Mouse (Mus musculus): ENCODE measurements at regions not wholly inside any gene's neighbourhood (a gene's known extent, or its start where the extent isn't known, plus 50 kb on each side); places are given as distances from the start of the nearest gene placed in this dataset.

DNA sequence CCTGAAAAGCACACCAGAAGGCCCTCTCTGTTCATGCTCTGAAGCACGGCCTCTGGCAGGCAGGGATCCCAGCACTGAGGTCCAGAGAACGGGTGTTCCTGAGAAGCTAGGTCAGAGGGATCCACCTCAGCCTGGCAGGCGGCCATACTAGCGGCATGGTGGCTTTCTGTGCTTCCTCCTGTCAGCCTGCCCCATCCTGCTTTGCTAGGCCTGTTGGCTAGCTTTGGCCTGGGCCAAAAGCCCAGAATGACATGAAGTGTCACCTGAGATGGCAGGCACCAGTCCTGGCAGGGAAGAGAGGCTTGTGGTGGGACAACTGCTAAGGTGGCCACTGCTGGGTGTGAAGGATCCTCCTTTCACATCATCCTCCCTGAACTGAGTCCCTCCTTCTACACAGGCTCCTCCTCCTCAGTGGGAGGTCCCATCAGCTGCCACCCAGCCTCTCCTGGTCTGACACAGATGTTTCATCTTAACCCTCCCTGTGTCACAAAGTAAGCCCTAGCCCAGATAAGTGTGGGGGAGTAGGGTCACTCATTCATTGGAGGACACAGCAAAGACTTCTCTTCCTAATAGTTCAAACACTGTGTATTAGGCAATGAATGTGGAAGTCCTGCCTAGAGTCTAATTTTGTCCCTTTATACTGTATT lies 154.5 kb downstream of the Pja1 start:
- intact Hi-C loops (cut with DNase I) = no loop called here
- peak; percentile 10 for DNase-seq (ENCODE audit: low spot score)

DNA sequence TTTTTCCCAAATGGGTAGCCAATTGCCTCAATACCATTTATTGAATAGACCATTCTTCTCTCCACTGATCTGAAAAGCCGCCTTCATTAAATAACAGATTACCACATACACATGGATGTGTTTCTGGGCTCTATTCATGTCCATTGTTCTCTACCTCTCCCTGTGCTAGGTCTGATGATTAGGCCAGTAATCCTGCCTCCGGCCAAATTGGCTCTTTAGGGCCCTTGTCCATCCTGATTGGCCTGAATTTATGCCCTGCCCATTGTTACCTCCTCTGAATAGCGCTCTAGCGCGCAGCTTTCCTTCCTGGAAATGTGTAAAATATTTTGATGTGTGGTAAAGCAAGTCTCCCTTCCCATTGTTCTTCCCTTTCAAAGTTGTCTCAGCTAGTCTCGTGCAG lies 163.2 kb downstream of the Efnb1 start:
- intact Hi-C loops (cut with DNase I) = no loop called here
- no peak for DNase-seq (ENCODE audit: low spot score)

DNA sequence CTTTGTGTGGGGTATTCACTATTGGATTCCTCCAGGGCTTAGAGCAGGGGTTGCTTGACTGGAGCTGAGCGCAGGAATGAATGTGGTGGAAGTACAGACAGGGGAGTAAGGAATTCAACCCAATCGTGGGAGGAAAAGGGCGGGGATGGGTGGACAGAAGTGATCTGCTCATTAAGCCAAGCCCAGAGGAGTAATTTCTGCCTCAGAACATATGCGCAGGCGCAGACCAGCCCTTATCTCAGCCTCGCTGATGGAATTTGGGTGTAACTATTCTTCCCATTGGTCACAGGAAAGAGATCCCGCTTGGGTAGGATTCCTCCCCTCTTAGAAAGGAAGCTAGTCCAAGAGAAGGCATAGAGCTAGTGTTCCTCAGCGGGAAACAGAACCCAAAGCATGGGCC lies 158.8 kb downstream of the Efnb1 start:
- peak; percentile 46 for DNase-seq (ENCODE audit: low spot score)
- intact Hi-C loops (cut with DNase I) = loop anchor here (5.0 kb wide), 3 partner anchors 62 to 97 kb away; no protein-coding TSS in a partner anchor

DNA sequence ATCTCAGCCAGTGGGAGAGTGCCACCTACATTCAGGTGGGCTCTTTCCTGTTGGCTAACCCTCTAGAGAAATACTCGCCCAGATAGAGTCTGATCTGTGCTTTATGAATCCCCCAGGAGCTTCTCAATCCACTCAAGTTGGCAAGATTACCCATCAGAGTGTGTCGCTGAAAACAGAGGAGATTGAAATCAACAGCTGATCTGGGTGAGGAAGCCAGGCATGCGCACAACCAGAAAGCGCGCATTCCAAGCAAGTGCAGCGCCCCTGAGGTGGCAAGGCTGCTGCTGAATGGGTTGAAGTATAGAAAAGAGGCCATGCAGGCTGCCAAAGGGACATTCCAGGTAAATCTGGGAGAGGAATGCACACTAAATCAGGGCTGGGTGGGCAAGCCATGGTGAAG lies 158.0 kb downstream of the Efnb1 start:
- no peak for DNase-seq (ENCODE audit: low spot score)
- intact Hi-C loops (cut with DNase I) = loop anchor here (2.0 to 5.0 kb wide), 4 partner anchors 62 to 157 kb away; partner anchors contain the start of gene Efnb1

DNA sequence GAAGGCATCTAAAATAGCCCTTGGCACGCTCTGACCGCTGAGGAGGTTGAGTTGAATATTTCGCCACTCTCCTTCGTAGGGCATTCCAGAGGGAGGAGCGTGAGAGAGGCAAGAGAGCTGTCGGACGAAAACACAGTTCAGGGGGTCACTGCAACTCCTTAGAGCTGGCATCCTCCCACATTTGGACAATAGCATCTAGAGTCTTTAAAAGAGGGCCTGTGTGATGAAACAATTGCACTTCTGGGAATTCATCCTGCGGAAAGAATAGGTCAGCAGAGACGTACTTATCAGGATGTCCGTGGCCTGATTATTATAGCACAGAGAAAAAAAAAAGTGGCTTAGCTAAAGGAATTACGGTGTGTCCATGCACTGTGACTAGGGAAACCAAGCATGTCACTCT lies 156.8 kb downstream of the Efnb1 start:
- intact Hi-C loops (cut with DNase I) = loop anchor here (2.0 to 5.0 kb wide), 4 partner anchors 60 to 156 kb away; partner anchors contain the start of gene Efnb1
- DNase-seq (ENCODE audit: low spot score) = no peak

DNA sequence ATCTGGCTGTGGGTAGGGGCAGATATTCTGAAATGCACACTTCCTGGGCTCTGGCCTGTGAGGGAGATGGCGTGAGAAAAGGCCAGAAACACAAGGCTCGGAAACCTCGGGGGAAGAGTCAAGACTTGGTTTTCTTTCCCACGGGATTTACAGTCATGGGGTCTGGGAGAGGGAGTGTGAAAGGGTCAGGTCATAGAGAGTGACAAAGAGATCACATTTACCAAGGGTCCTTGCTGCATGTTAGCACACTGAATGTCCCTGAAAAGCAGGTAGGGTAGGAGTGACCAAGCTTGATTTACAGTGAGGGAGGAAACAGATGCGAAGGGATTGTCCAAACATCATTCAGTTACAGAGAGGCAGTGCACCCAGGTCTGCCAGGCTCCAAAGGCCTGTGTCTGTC lies 156.0 kb downstream of the Efnb1 start:
- intact Hi-C loops (cut with DNase I) = loop anchor here (2.0 to 5.0 kb wide), 4 partner anchors 60 to 155 kb away; partner anchors contain the start of gene Efnb1
- DNase-seq (ENCODE audit: low spot score) = no peak

DNA sequence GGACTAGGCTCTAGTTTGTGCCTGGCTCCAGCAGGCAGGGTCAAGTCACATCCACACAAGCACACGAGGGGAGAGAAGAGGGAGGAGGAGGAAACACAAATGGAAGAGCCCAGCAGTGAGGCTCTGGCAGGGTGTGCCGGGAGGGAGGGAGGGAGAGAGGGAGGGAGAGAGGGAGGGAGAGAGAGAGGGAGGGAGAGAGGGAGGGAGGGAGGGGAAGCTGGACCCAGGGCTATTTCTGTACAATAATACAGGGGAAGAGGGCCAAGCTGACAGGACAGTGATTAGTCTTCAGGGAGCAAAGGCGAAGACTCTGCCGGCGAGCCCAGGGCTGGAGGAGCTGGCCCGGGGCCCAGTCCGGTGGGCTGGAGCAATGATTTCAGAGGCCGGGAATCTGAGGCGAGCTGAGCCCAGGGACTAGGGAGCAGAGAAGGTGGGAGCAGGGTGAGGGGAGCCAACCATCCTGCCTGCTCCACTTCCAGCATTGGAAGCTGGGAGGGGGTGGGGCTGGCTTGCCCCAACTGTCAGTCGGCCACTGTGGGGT lies 155.6 kb downstream of the Efnb1 start:
- intact Hi-C loops (cut with DNase I) = loop anchor here (5.0 kb wide), 3 partner anchors 59 to 94 kb away; no protein-coding TSS in a partner anchor
- no peak for DNase-seq (ENCODE audit: low spot score)

DNA sequence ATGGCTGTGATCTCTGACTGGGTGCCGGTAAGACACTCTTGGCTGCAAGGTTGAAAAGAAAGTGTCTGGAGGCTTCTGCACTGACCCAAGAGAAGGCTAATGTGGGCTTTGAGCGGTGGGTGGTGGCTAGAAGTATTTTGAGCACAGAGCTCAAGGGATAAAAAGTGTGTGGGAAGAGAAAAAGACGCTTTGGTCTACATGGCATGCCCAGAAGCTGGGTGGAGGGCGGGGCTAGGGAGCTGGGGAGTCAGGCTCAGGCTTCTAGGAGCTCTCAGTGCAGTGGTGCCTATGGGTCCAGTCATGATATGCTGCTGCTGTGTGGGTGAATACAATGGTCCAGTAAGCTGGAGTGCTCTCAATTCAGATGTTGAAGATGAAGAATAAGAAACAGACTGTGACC lies 152.1 kb downstream of the Efnb1 start:
- no peak for DNase-seq (ENCODE audit: low spot score)
- intact Hi-C loops (cut with DNase I) = no loop called here

DNA sequence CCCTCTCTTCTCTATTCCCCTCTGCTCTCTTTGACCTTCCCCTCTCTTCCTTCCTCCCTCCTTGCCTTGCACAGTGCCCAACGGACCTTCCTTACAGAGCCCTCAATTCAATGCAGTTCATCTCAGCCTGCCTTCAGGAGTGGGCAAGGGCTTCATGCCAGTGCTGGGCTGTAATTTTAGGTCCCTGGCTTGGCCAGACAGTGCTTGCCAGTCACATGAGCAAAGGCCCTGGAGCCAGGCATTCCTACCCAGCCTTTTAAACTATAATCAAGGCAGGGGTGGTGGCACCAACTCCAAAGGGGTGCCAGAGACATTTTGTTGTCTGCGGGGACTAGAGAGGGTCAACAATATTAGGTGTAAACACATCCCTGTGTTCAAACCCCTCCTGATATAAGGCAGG lies 150.9 kb downstream of the Efnb1 start:
- intact Hi-C loops (cut with DNase I) = no loop called here
- no peak for DNase-seq (ENCODE audit: low spot score)

DNA sequence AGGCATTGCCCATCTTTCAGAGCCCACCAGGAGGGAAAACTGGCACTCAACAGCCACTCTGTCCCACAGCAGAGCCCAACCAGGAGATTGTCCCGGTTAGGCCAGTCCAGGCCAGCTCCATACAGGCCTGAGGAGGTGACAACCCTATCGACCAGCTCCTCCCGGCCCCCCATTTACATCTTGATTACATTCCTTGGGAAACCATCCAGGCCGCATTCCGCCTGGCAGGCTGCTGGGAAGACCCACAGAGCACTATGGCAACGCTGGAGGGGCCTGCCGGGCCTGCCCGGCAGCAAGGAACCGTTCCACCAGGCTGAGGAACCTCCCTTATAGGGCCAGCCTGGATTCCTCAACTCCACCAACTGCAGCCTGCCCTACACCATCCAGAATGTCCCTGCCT lies 149.7 kb downstream of the Efnb1 start:
- intact Hi-C loops (cut with DNase I) = no loop called here
- no peak for DNase-seq (ENCODE audit: low spot score)

DNA sequence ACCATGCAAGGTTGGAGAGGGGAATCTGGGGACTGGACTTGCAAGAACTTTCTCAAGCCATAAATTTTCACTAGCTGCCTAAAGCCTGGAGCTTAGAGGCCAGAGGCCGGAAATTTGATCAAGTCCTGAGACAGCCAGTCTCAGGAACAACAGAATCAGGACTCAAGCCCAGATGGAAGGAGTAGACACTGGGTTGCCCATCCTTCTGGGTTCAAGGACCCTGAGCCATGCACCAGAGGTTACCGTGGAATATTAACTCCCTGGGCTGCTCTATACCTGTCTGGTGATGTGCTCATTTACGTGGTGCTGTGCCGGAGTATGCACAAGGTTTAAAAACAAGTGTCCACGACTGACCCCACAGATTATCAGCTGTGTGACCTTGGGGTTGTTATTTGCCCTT lies 145.1 kb downstream of the Efnb1 start:
- intact Hi-C loops (cut with DNase I) = no loop called here
- DNase-seq (ENCODE audit: low spot score) = no peak

DNA sequence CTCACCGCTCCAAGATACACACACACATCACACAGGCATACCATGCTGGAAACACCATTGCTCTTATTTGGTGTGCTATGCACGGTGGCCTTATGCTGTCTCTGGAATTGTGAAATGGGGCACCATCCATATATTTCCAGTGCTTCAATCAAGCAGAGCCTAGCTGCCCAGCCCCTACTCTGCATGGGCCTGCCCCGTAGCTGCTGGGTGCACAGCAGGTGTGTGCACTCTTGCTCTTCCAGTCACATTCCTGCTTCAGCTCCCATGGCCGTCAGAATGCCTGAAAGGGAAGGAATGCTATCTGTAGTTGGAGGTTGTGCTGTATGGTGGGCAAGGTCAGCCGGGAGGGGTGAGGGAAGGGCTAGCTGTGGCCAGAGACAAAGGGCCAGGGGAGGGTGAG lies 144.6 kb downstream of the Efnb1 start:
- DNase-seq (ENCODE audit: low spot score) = no peak
- intact Hi-C loops (cut with DNase I) = no loop called here

DNA sequence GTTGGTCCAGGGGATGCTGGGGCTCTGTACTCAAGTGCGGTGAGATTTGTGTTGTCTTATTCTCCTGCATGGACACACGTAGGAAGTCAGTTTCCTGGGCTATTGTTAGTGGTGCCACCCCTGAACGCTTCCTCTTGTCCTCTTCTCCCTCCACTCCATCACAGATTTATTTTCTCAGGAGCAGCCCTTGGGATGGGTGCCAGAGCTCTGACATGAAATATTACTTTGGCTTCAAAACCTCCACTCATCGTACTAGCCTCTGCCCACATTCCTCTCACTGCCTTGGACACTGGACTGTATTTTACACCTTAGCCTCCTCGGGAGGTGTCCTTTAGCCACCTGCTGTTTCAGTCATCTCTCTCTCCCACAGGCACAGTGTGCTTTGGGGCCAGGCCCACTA lies 139.6 kb downstream of the Efnb1 start:
- intact Hi-C loops (cut with DNase I) = no loop called here
- DNase-seq (ENCODE audit: low spot score) = no peak

DNA sequence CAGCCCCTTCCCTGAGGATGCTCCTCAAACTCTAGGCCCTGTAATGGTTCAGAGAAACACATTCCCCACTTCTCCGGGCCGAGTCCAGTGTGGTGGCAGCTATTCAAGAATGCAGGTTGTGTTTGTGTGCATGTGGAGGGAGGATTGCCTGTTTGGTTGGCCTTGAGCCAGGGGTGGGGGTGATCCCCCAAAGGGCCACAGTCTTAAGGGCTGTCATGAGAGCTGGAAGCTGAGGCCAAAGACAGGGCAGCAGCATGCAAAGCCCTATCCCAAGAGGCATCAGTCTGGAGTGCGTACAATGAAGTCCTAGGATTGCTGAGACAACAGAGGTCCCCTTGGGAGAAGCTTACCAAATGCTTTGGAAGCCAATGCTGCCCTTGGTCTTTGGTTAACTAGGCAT lies 136.0 kb downstream of the Efnb1 start:
- intact Hi-C loops (cut with DNase I) = no loop called here
- no peak for DNase-seq (ENCODE audit: low spot score)

DNA sequence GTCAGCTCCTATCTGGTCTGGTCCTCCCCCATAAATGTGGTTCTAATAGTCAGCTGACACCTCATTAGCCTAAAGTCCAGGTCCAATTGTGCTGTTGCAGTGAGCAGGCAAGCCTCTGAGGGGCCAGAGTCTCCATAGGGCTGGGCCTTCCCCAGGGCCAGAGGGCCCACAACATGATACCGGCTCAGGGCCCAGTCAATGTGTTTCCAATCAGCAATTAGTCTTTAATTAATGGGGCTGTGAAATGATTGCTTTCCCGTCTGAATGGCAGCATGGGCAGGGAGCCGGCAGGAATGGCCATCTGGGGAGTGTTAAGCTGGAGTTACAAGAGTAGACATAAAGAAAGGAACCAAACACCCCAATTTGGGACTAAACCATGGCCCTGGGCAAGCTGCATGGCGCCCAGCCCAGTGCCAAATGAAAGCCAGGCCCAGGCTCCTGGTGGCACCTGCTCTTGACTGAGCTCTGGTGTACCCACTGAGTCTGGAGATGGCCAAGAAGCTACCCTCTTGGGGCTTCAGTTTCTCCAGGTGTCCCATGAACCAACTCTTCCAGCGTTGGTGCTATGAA lies 113.2 kb downstream of the Efnb1 start:
- no peak for DNase-seq (ENCODE audit: low spot score)
- intact Hi-C loops (cut with DNase I) = no loop called here

DNA sequence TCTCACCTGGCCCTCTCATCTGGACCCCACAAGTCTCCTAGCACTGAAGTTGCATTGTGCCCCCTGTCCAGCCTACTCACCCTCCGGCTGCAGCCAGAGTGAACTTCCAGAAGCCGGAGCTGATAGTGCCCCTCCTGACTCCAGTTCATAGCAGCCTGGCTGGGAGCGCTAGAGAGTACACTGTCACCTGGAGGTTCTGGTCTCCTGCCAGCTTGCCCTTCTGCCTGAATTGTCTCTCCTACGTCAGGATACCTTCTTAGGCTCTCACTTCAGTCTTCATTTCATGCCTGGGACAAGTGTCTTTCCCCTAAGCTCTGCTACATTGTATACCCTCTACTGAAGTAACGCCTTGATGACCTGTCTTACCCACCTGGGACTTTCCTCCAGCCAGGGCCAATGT lies 112.3 kb downstream of the Efnb1 start:
- no peak for DNase-seq (ENCODE audit: low spot score)
- intact Hi-C loops (cut with DNase I) = no loop called here

DNA sequence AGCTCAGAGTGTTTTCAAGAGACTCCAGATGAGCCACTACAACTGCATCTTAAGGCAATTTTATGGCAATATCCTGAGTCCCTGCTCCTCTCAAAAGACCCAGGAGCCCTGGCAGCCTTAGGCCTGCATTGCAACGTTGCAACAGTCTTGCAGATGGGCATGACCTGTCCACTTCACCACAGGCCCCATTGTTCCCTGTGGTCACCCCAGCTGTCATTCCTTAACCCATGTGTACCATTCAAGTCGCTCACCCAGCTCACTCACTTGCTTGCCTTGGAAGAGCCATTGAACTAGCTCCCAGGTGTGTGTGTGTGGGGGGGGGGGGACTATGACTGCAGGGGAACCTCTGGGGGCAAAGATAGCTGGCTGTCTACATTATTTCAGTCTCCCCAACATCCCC lies 110.8 kb downstream of the Efnb1 start:
- DNase-seq (ENCODE audit: low spot score) = no peak
- intact Hi-C loops (cut with DNase I) = no loop called here

DNA sequence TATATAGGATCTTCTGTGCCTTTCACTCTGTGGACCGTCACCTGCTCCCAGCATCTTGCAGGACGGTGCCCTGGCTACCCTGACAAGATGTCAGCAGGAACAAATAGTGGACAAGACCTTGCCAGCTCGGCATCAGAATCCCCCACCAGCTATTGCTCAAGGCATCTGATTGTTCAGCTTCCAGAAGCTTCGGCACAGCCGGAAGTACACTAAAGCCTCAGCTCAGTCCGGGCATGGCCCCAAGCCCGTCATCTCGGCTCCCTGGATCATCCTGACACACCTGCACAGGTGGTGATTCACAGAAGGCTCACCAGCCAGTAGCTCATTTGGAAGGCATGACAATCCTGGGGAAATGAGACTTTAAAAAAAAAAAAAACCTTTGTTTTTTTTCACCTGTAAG lies 110.1 kb downstream of the Efnb1 start:
- intact Hi-C loops (cut with DNase I) = no loop called here
- no peak for DNase-seq (ENCODE audit: low spot score)

DNA sequence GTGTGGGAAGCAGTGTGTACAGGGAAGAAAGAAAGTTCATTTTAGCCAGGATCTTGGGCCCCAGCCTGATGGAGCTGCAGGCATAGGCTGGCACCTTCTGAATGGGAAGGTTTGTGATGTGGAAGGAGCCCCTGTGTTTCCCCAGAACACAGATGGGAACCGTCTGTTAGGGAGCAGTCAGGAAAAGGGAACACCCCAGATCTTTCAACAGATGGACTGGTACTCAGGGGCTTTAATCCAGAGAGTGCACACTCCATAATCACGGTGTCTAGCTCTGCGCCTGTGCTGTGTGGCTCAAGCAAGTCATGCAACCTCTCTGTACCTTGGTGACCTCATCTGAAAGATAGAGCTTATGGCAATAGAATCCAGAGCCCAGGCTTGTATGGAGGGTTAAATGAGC lies 109.6 kb downstream of the Efnb1 start:
- intact Hi-C loops (cut with DNase I) = no loop called here
- no peak for DNase-seq (ENCODE audit: low spot score)

DNA sequence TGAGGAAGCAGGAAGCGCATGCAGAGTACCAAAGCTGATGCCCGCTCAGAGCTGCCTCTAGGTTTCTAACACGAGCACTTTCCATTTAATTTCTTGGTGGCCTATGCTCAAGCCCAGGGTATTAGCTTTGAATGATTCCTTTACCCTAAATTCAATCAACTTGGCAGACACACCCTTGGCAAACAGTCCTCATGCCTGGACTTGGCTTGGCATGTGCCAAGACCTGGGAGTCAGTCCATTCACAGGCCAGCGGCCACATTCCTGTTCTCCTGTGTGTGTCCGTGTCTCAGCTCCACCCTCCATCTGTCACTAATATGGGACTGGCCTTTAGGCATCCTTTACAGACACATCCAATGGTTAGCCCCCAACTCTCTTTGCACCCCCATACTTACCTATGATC lies 107.3 kb downstream of the Efnb1 start:
- no peak for DNase-seq (ENCODE audit: low spot score)

DNA sequence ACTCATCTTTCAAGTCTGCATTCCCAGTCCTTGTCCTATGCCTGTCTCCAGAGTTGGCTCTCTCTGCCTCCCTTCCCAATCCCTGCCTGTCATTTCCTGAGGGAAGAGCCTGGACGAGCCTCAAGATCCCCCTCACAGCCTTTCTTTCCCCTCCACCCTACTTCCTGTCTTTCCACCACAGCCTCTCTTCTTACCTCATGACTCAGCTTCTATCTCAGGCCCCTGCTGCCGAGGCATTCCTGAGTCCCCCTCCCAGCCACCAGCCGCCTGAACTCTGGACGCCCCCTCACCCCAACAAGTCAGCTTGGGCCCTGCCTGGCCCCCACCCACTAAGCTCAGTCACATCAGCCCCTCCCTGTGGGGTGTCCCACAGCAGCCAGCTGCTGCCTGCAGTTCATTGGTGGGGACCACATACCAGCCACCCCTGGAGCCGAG lies 105.8 kb downstream of the Efnb1 start:
- intact Hi-C loops (cut with DNase I) = no loop called here
- DNase-seq (ENCODE audit: low spot score) = no peak

More for the DNA sequence above, 107.3 kb downstream of the Efnb1 start:
- intact Hi-C loops (cut with DNase I) = no loop called here

DNA sequence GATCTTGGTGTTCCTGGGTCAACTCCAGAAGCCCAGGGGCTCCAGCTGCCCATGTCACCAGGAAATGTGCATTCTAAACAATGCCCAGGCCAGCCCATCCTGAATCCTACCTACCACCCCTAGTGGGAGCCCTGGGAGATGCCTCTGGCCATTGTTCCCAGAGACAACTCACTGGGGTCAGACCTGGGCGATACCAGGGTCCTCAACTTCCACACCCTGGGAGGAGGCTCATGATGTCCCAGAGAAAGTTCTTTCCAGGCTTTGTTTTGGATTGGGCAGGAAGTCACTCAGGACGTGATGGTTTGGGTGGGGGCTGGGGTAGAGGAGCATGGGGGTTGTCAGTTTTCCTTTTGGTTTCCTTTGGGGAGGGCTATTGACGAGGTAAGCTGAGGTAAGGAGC lies 97.1 kb downstream of the Efnb1 start:
- intact Hi-C loops (cut with DNase I) = loop anchor here (5.0 kb wide), 1 partner anchor 59 kb away; no protein-coding TSS in a partner anchor
- peak; percentile 28 for DNase-seq (ENCODE audit: low spot score)
